Mouse (Mus musculus) limb, embryonic 15.5 days (tissue): ENCODE measurements around the gene Dda1. TPM values are rescaled to one million over a fixed set of nuclear protein-coding genes. Genes with fewer than 3 reads are reported as not detected.
A peak's percentile ranks its signal among the peaks of the same experiment; 100 is the strongest.

Experiments
- ATAC-seq: fragments of 200-750 bp; cut with Nextera tagmentation; 2 replicates; pipeline ENCODE4 v1.8.0; 2017; ENCODE audit warnings: low read depth, moderate TSS enrichment; ENCODE audit not compliant: insufficient number of reproducible peaks, low FRiP score, low TSS enrichment
- H3K27ac ChIP-seq: fragments of 300-500 bp; sonication (generic); 2 replicates; pipeline ENCODE4 v1.5.1; 2015; ENCODE audit warnings: moderate library complexity, mild to moderate bottlenecking, inconsistent platforms
- H3K27me3 ChIP-seq: fragments of 300-500 bp; sonication (generic); 2 replicates; pipeline ENCODE4 v1.6.1; 2015; ENCODE audit warnings: inconsistent platforms
- H3K36me3 ChIP-seq: fragments of 300-500 bp; sonication (generic); 2 replicates; pipeline ENCODE4 v1.6.1; 2015; ENCODE audit warnings: inconsistent platforms
- H3K4me1 ChIP-seq: fragments of 300-500 bp; sonication (generic); 2 replicates; pipeline ENCODE4 v1.6.1; 2015; ENCODE audit warnings: inconsistent platforms
- H3K4me2 ChIP-seq: fragments of 300-500 bp; sonication (generic); 2 replicates; pipeline ENCODE4 v1.6.1; 2015; ENCODE audit warnings: mild to moderate bottlenecking, inconsistent platforms
- H3K4me3 ChIP-seq: fragments of 300-500 bp; sonication (generic); 2 replicates; pipeline ENCODE4 v1.5.1; 2015; ENCODE audit warnings: mild to moderate bottlenecking, inconsistent platforms
- H3K9ac ChIP-seq: fragments of 300-500 bp; sonication (generic); 2 replicates; pipeline ENCODE4 v1.6.1; 2015; ENCODE audit warnings: inconsistent platforms
- H3K9me3 ChIP-seq: fragments of 300-500 bp; sonication (generic); 2 replicates; pipeline ENCODE4 v1.6.1; 2016; ENCODE audit warnings: inconsistent platforms
- WGBS: fragments of 180-500 bp; shearing (Covaris S2); methylation state at CpG from one replicate; pipeline ENCODE4 v1.1.7; 2015; 5-methylcytosine and 5-hydroxymethylcytosine counted together
- polyA plus RNA-seq: library from polyadenylated mRNA; unstranded; fragments of >200 nt; fragmentation: Nextera tagmentation; extraction: Ambion mirVana; gene quantifications from 2 replicates; pipeline ENCODE4 v1.2.1, GENCODE M21; 2015

Dda1 gene
- polyA plus RNA-seq, 1 experiment from 2014 or later: 98.4 TPM

GRCm38 (mm10) chr8:71461152-71461840, 7.7 kb upstream of the Dda1 start:
- Histone ChIP-seq H3K9me3 (no peaks in the 10 kb centered on the region), H3K4me1 (peaks cover 43% of the 10 kb centered on the region), H3K9ac (no peak overlapping the region), H3K27ac (no peak overlapping the region), H3K4me3 (no peak overlapping the region), H3K27me3 (no peaks in the 10 kb centered on the region), H3K4me2 (no peak overlapping the region), H3K36me3 (peaks cover 50% of the 10 kb centered on the region)
- 81% methylated on average over 47 of the region's 47 CpGs for WGBS
- ATAC-seq: no peak

GRCm38 (mm10) chr8:71462191-71462590, 6.8 kb upstream of the Dda1 start:
- WGBS: 70% methylated on average over 4 of the region's 4 CpGs
- H3K36me3 ChIP-seq: peaks cover 47% of the 10 kb centered on the region

GRCm38 (mm10) chr8:71462786-71463185, 6.2 kb upstream of the Dda1 start:
- ATAC-seq: no peak
- Histone ChIP-seq H3K27me3 (no peaks in the 10 kb centered on the region), H3K4me3 (peak overlapping the region; percentile 84), H3K4me2 (peak overlapping the region; percentile 88), H3K36me3 (peaks cover 41% of the 10 kb centered on the region), H3K9ac (peak overlapping the region; percentile 82), H3K4me1 (peaks cover 42% of the 10 kb centered on the region), H3K27ac (0 out of 2 replicates have a peak overlapping the region, but pooled peaks have one; percentile 58), H3K9me3 (no peaks in the 10 kb centered on the region)
- WGBS: 5% methylated on average over 16 of the region's 16 CpGs

More at GRCm38 (mm10) chr8:71462191-71462590, 6.8 kb upstream of the Dda1 start:
- Histone ChIP-seq H3K4me3 (peak overlapping the region; percentile 84), H3K9me3 (no peaks in the 10 kb centered on the region), H3K4me2 (peak overlapping the region; percentile 88), H3K4me1 (peaks cover 43% of the 10 kb centered on the region), H3K9ac (no peak overlapping the region), H3K27ac (no peak overlapping the region), H3K27me3 (no peaks in the 10 kb centered on the region)
- no peak for ATAC-seq

- Histone ChIP-seq H3K9me3 (no peaks in the 10 kb centered on the region), H3K9ac (peak within 1 kb of the TSS; percentile 82), H3K4me2 (peak within 1 kb of the TSS; percentile 88), H3K27me3 (no peaks in the 10 kb centered on the region), H3K4me1 (peaks cover 38% of the 10 kb centered on the region), H3K36me3 (peaks cover 35% of the 10 kb centered on the region), H3K4me3 (peak within 1 kb of the TSS; percentile 84), H3K27ac (peak within 1 kb of the TSS; percentile 89)
- 0% methylated on average over 55 of the region's 55 CpGs for WGBS
- peak; percentile 82 for ATAC-seq
Measured at GRCm38 (mm10) chr8:71463188-71464033, 5.6 kb upstream of the Dda1 start, which contains the start of gene Abhd8. TSS of gene Abhd8 (minus strand) at chr8:71463655.

DNA sequence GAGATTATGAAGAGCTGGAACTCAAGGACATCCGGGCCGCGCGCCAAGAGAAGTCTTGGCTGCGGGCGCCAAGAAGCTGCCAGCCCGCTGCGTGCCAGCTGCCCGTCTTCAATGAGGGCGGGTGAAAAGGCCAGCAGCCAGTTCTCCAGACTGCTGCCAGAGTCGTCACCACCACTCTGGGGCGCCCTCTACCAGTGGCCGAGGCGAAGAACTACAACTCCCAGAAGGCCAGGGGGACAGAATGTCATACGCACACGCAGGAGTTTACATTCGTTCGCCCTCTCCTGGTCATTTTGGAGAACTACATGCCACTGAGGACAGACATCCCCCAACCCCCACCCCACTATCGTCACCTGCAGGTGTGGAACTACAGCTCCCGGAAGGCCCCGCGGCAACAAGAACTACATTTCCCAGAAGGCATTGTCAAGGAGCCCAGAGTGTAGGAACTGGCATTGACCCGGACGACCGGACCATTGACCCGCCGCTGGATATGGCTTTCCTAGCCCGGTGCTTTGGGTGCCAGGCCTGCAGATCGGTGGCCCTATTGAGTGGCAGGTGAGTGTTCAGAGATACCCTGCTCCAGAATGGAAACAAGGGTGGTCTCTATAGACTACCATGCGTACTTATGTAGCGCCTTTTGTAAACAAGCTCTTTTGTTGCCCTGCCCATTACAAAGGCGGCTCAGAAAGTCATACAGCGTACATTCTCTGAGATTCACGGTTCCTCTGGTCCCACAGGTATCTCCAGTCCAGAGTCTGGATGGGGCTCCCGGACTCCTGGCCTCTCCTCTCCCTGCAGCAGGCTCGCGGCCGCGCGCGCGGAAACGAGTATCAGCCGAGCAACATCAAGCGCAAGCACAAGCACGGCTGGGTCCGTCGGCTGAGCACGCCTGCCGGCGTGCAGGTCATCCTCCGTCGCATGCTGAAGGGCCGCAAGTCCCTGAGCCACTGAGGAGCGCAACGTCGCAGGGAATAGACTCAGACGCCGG, 4.2 kb upstream of the Dda1 start, which contains the start of gene Mrpl34:
Gene Mrpl34, plus strand, starts transcription at position 447 of the 988 bp plus-strand sequence.
- ATAC-seq: peak; percentile 79
- Histone ChIP-seq H3K4me1 (peaks cover 40% of the 10 kb centered on the region), H3K27ac (peak within 1 kb of the TSS; percentile 89)

GRCm38 (mm10) chr8:71465733-71466132, 3.3 kb upstream of the Dda1 start:
- Histone ChIP-seq H3K9me3 (no peaks in the 10 kb centered on the region), H3K4me1 (peaks cover 49% of the 10 kb centered on the region), H3K4me3 (peak overlapping the region; percentile 84), H3K9ac (no peak overlapping the region; the same call in 1 of the 2 replicates), H3K27ac (no peak overlapping the region), H3K36me3 (peaks cover 16% of the 10 kb centered on the region), H3K27me3 (no peaks in the 10 kb centered on the region), H3K4me2 (peak overlapping the region; percentile 88; the same call in 1 of the 2 replicates)
- ATAC-seq: no peak
- 83% methylated on average over 8 of the region's 8 CpGs for WGBS

More for the DNA sequence above, 4.2 kb upstream of the Dda1 start, which contains the start of gene Mrpl34:
- Histone ChIP-seq H3K36me3 (peaks cover 22% of the 10 kb centered on the region), H3K9me3 (no peaks in the 10 kb centered on the region), H3K27me3 (no peaks in the 10 kb centered on the region), H3K4me3 (peak within 1 kb of the TSS; percentile 84), H3K9ac (peak within 1 kb of the TSS; percentile 42), H3K4me2 (peak within 1 kb of the TSS; percentile 88)
- WGBS: under 1% methylated on average over 59 of the region's 59 CpGs

DNA sequence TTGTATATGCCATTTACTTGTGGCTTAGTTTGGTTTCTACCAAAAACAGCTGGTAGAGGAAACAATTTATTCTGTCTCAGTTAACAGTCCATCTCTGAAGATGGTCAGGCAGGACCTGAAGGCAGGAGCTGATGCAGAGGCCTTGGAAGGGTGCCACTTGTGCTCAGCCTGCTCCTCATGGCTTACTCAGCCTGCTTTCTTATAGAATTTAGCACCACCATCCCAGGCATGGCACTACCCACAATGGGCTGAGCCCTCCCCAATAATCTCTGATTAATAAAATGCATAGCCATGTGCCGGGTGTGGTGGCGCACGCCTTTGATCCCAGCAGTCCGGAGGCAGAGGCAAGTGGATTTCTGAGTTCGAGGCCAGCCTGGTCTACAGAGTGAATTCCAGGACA, 2.8 kb upstream of the Dda1 start:
- no peak overlapping the region for H3K4me2 ChIP-seq
- no peak for ATAC-seq
- H3K9ac ChIP-seq: no peak overlapping the region
- no peaks in the 10 kb centered on the region for H3K27me3 ChIP-seq
- H3K4me3 ChIP-seq: peak overlapping the region; percentile 84; the same call in 1 of the 2 replicates
- no peaks in the 10 kb centered on the region for H3K9me3 ChIP-seq
- H3K4me1 ChIP-seq: peaks cover 50% of the 10 kb centered on the region
- 96% methylated on average over 5 of the region's 5 CpGs for WGBS
- no peak overlapping the region for H3K27ac ChIP-seq
- H3K36me3 ChIP-seq: peaks cover 15% of the 10 kb centered on the region

GRCm38 (mm10) chr8:71467201-71467600, 1.8 kb upstream of the Dda1 start:
- Histone ChIP-seq H3K4me2 (no peak overlapping the region), H3K27me3 (no peaks in the 10 kb centered on the region), H3K36me3 (peaks cover 19% of the 10 kb centered on the region), H3K4me3 (no peak overlapping the region), H3K4me1 (peaks cover 42% of the 10 kb centered on the region), H3K9ac (no peak overlapping the region), H3K27ac (no peak overlapping the region), H3K9me3 (no peaks in the 10 kb centered on the region)
- WGBS: 93% methylated on average over 2 of the region's 2 CpGs
- ATAC-seq: no peak

DNA sequence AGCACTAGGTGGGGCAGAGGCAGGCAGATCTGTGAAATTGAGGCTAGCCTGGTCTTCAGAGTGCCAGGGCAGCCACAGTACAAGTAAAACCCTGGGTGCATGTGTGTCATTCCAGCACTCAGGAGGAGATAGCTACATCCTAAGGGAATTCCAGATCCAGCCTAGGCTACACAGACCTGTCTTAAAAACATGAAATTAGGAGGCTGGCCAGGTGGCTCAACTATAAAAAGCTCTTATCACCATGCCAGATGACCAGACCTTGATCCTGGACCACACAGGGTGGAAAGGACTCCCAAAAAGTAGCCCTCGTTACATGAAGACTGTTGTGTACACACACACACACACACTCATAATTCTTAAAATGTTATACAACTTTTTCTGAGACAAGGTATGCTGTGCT, 998 bp upstream of the Dda1 start:
- no peak overlapping the region for H3K4me3 ChIP-seq
- ATAC-seq: no peak
- H3K9me3 ChIP-seq: no peaks in the 10 kb centered on the region
- H3K4me1 ChIP-seq: peaks cover 35% of the 10 kb centered on the region
- no peak overlapping the region for H3K4me2 ChIP-seq
- WGBS: 81% methylated on average over 1 of the region's 1 CpGs
- H3K9ac ChIP-seq: no peak overlapping the region
- H3K36me3 ChIP-seq: peaks cover 27% of the 10 kb centered on the region
- no peaks in the 10 kb centered on the region for H3K27me3 ChIP-seq
- H3K27ac ChIP-seq: no peak overlapping the region

- under 1% methylated on average over 21 of the region's 24 CpGs for WGBS
- Histone ChIP-seq H3K4me3 (peak overlapping the region; percentile 70), H3K4me2 (peak overlapping the region; percentile 66), H3K27me3 (no peaks in the 10 kb centered on the region), H3K9me3 (no peaks in the 10 kb centered on the region), H3K27ac (peak overlapping the region; percentile 75), H3K9ac (peak overlapping the region; percentile 44), H3K36me3 (peaks cover 40% of the 10 kb centered on the region), H3K4me1 (peaks cover 26% of the 10 kb centered on the region)
- ATAC-seq: no peak
Measured at GRCm38 (mm10) chr8:71469411-71469810, 412 bp downstream of the Dda1 start.
